Mouse (Mus musculus) cerebellum, adult 9-10 months (tissue): ENCODE results near the gene Tmem8b.

Source experiments
- DNase-seq: peaks from one replicate; pipeline ENCODE4 v3.0.0; 2022

Gene Tmem8b

GRCm38 (mm10) chr4:43668782-43669427 is at the start of gene Tmem8b, which contains the start of gene Fam221b:
Gene Tmem8b (plus strand): TSS chr4:43668971.
Gene Fam221b (minus strand): TSS chr4:43669145.
- peak; percentile 93 for DNase-seq

GRCm38 (mm10) chr4:43620146-43620778 is 48.5 kb upstream of the Tmem8b start:
- DNase-seq: no peak

GRCm38 (mm10) chr4:43629106-43629817 is 39.5 kb upstream of the Tmem8b start:
- peak; percentile 76 for DNase-seq

GRCm38 (mm10) chr4:43630030-43630581 is 38.7 kb upstream of the Tmem8b start:
- DNase-seq: peak; percentile 96

GRCm38 (mm10) chr4:43630671-43631045 is 38.1 kb upstream of the Tmem8b start:
- DNase-seq: no peak

GRCm38 (mm10) chr4:43631046-43631955 is 37.5 kb upstream of the Tmem8b start, which contains the start of gene Npr2:
Gene Npr2 (plus strand): TSS chr4:43631935.
- peak; percentile 52 for DNase-seq

GRCm38 (mm10) chr4:43631956-43632920 is 36.5 kb upstream of the Tmem8b start:
- DNase-seq: peak; percentile 70

GRCm38 (mm10) chr4:43633296-43633695 is 35.5 kb upstream of the Tmem8b start:
- DNase-seq: peak; percentile 27

GRCm38 (mm10) chr4:43633736-43634135 is 35.0 kb upstream of the Tmem8b start:
- no peak for DNase-seq

- DNase-seq: peak; percentile 3
Measured at GRCm38 (mm10) chr4:43634621-43635374, 34.0 kb upstream of the Tmem8b start.

GRCm38 (mm10) chr4:43636751-43637150 is 32.0 kb upstream of the Tmem8b start:
- DNase-seq: peak; percentile 6

- DNase-seq: no peak
Measured at GRCm38 (mm10) chr4:43640076-43640475, 28.7 kb upstream of the Tmem8b start.

GRCm38 (mm10) chr4:43640491-43640890 is 28.3 kb upstream of the Tmem8b start:
- DNase-seq: no peak

GRCm38 (mm10) chr4:43649783-43650182 is 19.0 kb upstream of the Tmem8b start:
- peak; percentile 26 for DNase-seq

GRCm38 (mm10) chr4:43652726-43653125 is 16.0 kb upstream of the Tmem8b start:
- DNase-seq: peak; percentile 20

GRCm38 (mm10) chr4:43653161-43654015 is 15.4 kb upstream of the Tmem8b start, which contains the start of gene Spag8:
Gene Spag8 (minus strand): TSS chr4:43653594.
- DNase-seq: peak; percentile 22

GRCm38 (mm10) chr4:43655656-43656338 is 13.0 kb upstream of the Tmem8b start:
- DNase-seq: no peak

GRCm38 (mm10) chr4:43656339-43657109 is 12.2 kb upstream of the Tmem8b start, which contains the start of gene Hint2:
Gene Hint2 (minus strand): TSS chr4:43656466.
- DNase-seq: peak; percentile 100
